Mouse (Mus musculus): Measurements from ENCODE around the gene Lingo4. TPM values are rescaled to one million over a fixed set of nuclear protein-coding genes. Genes with fewer than 3 reads are reported as not detected.

Lingo4 gene
- polyA plus RNA-seq (2014; fragmentation: Illumina TruSeq; extraction: RNeasy Lipid Tissue Mini Kit (QIAGEN cat#74804); ENCODE audit: low read depth, low replicate concordance), result 0.15 TPM

GRCm38 (mm10) chr3:94398217-94398616 is at the start of gene Lingo4:
Gene Lingo4, plus strand, starts transcription at chr3:94398517.

GRCm38 (mm10) chr3:94362138-94362537 is 36.2 kb upstream of the Lingo4 start, which contains the start of gene C2cd4d:
Gene C2cd4d, plus strand, starts transcription at chr3:94362438.

GRCm38 (mm10) chr3:94372641-94373040 is 25.7 kb upstream of the Lingo4 start, which contains the start of gene Rorc:
Gene Rorc, plus strand, starts transcription at chr3:94372794.

GRCm38 (mm10) chr3:94413031-94413679 is 14.8 kb downstream of the Lingo4 start, which contains the start of gene Tdrkh:
Gene Tdrkh, plus strand, starts transcription at chr3:94413273.

GRCm38 (mm10) chr3:94442951-94443596 is 44.8 kb downstream of the Lingo4 start, which contains the start of gene Mrpl9:
Gene Mrpl9, plus strand, starts transcription at chr3:94443318.

GRCm38 (mm10) chr3:94443597-94443964 is 45.3 kb downstream of the Lingo4 start, which contains the start of gene Oaz3:
Gene Oaz3, minus strand, starts transcription at chr3:94443915.

Other genes starting within 250 kb of the Lingo4 start
- not detected for gene Gm10696, start 220.3 kb upstream of the Lingo4 start, polyA plus RNA-seq (2014; fragmentation: Illumina TruSeq; extraction: RNeasy Lipid Tissue Mini Kit (QIAGEN cat#74804); ENCODE audit: low read depth, low replicate concordance)
- not detected for gene Gm5286, start 201.8 kb upstream of the Lingo4 start, polyA plus RNA-seq (2014; fragmentation: Illumina TruSeq; extraction: RNeasy Lipid Tissue Mini Kit (QIAGEN cat#74804); ENCODE audit: low read depth, low replicate concordance)
- gene Gm4778, start 134.5 kb upstream of the Lingo4 start, polyA plus RNA-seq (2014; fragmentation: Illumina TruSeq; extraction: RNeasy Lipid Tissue Mini Kit (QIAGEN cat#74804); ENCODE audit: low read depth, low replicate concordance), result not detected
- 17.6 TPM for gene Them4, start 88.4 kb upstream of the Lingo4 start, polyA plus RNA-seq (2014; fragmentation: Illumina TruSeq; extraction: RNeasy Lipid Tissue Mini Kit (QIAGEN cat#74804); ENCODE audit: low read depth, low replicate concordance)
- gene Them5, start 56.4 kb upstream of the Lingo4 start, polyA plus RNA-seq (2014; fragmentation: Illumina TruSeq; extraction: RNeasy Lipid Tissue Mini Kit (QIAGEN cat#74804); ENCODE audit: low read depth, low replicate concordance), result not detected
- gene C2cd4d, start 36.1 kb upstream of the Lingo4 start, polyA plus RNA-seq (2014; fragmentation: Illumina TruSeq; extraction: RNeasy Lipid Tissue Mini Kit (QIAGEN cat#74804); ENCODE audit: low read depth, low replicate concordance), result 0.50 TPM
- gene Rorc, start 25.7 kb upstream of the Lingo4 start, polyA plus RNA-seq (2014; fragmentation: Illumina TruSeq; extraction: RNeasy Lipid Tissue Mini Kit (QIAGEN cat#74804); ENCODE audit: low read depth, low replicate concordance), result 22.9 TPM
- gene Tdrkh, start 14.8 kb downstream of the Lingo4 start, polyA plus RNA-seq (2014; fragmentation: Illumina TruSeq; extraction: RNeasy Lipid Tissue Mini Kit (QIAGEN cat#74804); ENCODE audit: low read depth, low replicate concordance), result 12.5 TPM
- 50.4 TPM for gene Mrpl9, start 44.8 kb downstream of the Lingo4 start, polyA plus RNA-seq (2014; fragmentation: Illumina TruSeq; extraction: RNeasy Lipid Tissue Mini Kit (QIAGEN cat#74804); ENCODE audit: low read depth, low replicate concordance)
- 92.2 TPM for gene Oaz3, start 45.4 kb downstream of the Lingo4 start, polyA plus RNA-seq (2014; fragmentation: Illumina TruSeq; extraction: RNeasy Lipid Tissue Mini Kit (QIAGEN cat#74804); ENCODE audit: low read depth, low replicate concordance)
- gene Celf3, start 79.8 kb downstream of the Lingo4 start, polyA plus RNA-seq (2014; fragmentation: Illumina TruSeq; extraction: RNeasy Lipid Tissue Mini Kit (QIAGEN cat#74804); ENCODE audit: low read depth, low replicate concordance), result 1.2 TPM
- gene Riiad1, start 81.8 kb downstream of the Lingo4 start, polyA plus RNA-seq (2014; fragmentation: Illumina TruSeq; extraction: RNeasy Lipid Tissue Mini Kit (QIAGEN cat#74804); ENCODE audit: low read depth, low replicate concordance), result 6.2 TPM
- gene Snx27, start 184.2 kb downstream of the Lingo4 start, polyA plus RNA-seq (2014; fragmentation: Illumina TruSeq; extraction: RNeasy Lipid Tissue Mini Kit (QIAGEN cat#74804); ENCODE audit: low read depth, low replicate concordance), result 17.9 TPM
- gene Gm10972, start 244.6 kb downstream of the Lingo4 start, polyA plus RNA-seq (2014; fragmentation: Illumina TruSeq; extraction: RNeasy Lipid Tissue Mini Kit (QIAGEN cat#74804); ENCODE audit: low read depth, low replicate concordance), result not detected

Measured in adipose tissue, adult 10 weeks (tissue).